Comparison of ENCODE assay signal across 23 mouse cellular contexts in the genomic region with DNA sequence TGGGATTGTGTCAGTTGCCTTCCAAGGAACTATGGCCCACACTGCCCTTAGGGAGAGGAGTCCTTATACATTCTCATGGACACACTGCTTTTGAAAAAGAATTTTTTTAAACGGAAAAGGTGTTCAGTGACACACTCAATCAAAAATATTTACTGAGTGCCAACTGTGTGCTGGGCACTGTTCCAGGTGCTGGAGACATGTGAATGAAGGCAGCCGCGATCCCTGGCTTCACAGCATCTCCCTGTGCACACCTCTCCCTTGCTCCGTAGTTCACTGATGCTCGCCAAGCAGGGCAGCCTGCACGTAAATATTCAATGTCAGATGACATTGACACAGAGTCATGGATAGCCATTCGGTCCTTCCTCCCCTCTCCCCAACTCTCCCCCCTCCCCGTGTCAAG.
DNase-seq lines count a peak whose midpoint lies in the region; ATAC-seq lines count a peak whose summit lies in the region.
"Had no signal": no experiment of that assay in that cellular context is flagged by ENCODE, and none has a peak within 500 bp of the region (broad histone marks: within the 10 kb centered on the region; RNA-seq: fewer than 3 reads in every experiment).

No protein-coding gene starts in this region.

- 88% methylated on average over 8 of the region's 8 CpGs for WGBS in embryonic facial prominence, embryonic 10.5 days

- H3K4me1 ChIP-seq in embryonic facial prominence, embryonic 10.5 days = peaks cover 52% of the 10 kb centered on the region

- ATAC-seq in cerebellum, adult (ENCODE audit: insufficient number of reproducible peaks, low FRiP score, low TSS enrichment) = no peak
- ATAC-seq in frontal cortex, adult (ENCODE audit: low TSS enrichment) = no peak
- ATAC-seq: CD4-positive, CD25-positive, alpha-beta regulatory T cell, adult 4 months; forebrain, embryonic 15.5 days; hindbrain, postnatal 0 days; inflammation-experienced regulatory T-cells, adult 6 months; intestine, embryonic 16.5 days had no signal

- H3K4me3 ChIP-seq in embryonic facial prominence, embryonic 10.5 days = no peak overlapping the region
- H3K4me3 ChIP-seq: forebrain, embryonic 10.5 days; forebrain, embryonic 15.5 days; heart, adult 2 months had no signal

- peak overlapping the region; percentile 70; the same call in 1 of the 2 replicates for H3K27ac ChIP-seq in embryonic facial prominence, embryonic 10.5 days (replicated peaks)
- H3K27ac ChIP-seq: forebrain, embryonic 10.5 days; forebrain, embryonic 15.5 days; heart, adult 2 months; hindbrain, embryonic 14.5 days; hindbrain, postnatal 0 days had no signal

- no peaks in the 10 kb centered on the region for H3K36me3 ChIP-seq in embryonic facial prominence, embryonic 10.5 days (replicated peaks)
- H3K36me3 ChIP-seq: forebrain, embryonic 10.5 days; forebrain, embryonic 15.5 days had no signal

- DNase-seq in cerebellum, postnatal 36 days = peak; percentile 9
- DNase-seq in left cerebral cortex, postnatal 4 days = peak; percentile 19
- no peak for DNase-seq in left cerebral cortex, adult 8-10 months (ENCODE audit: low spot score in 2 of 2)
- DNase-seq in embryonic facial prominence, embryonic 10.5 days (ENCODE audit: low spot score) = no peak
- DNase-seq: adrenal gland, adult 2 months; adrenal gland, postnatal 14 days; cerebellum, adult 2 months; embryo, embryonic 11 days; gastrocnemius, postnatal 10 days; gastrocnemius, postnatal 36 days; heart, adult 2 months; heart, postnatal 10 days; heart, postnatal 4 days; kidney, adult 18-20 months had no signal

- intact Hi-C loops in left cerebral cortex, postnatal 4 days (cut with DNase I) = no loop called here

- no peaks in the 10 kb centered on the region for H3K27me3 ChIP-seq in embryonic facial prominence, embryonic 10.5 days (replicated peaks; ENCODE audit: low read depth, poor library complexity, severe bottlenecking)
- H3K27me3 ChIP-seq: forebrain, embryonic 15.5 days had no signal

- H3K9me3 ChIP-seq in embryonic facial prominence, embryonic 10.5 days = no peaks in the 10 kb centered on the region
- H3K9me3 ChIP-seq: forebrain, embryonic 10.5 days; forebrain, embryonic 15.5 days had no signal

Comparison
In these comparisons a context has a peak if more than half of its experiments do, and no peak if none do; other contexts are left out.
1. DNase-seq: peak in cerebellum, postnatal 36 days (2 of 2) and left cerebral cortex, postnatal 4 days (single experiment); none in left cerebral cortex, adult 8-10 months (0 of 2) and embryonic facial prominence, embryonic 10.5 days (single experiment).